ENCODE assay signal across 21 mouse cellular contexts in genomic region chr2:142758091-142758765, GRCm38 (mm10).
DNase-seq lines count a peak whose midpoint lies in the region; ATAC-seq and TF ChIP-seq lines count a peak whose summit lies in the region.
"Had no signal": no experiment of that assay in that cellular context is flagged by ENCODE, and none has a peak within 500 bp of the region (broad histone marks: within the 10 kb centered on the region; RNA-seq: fewer than 3 reads in every experiment).

No protein-coding gene starts in this region.

- intact Hi-C loops in left cerebral cortex, postnatal 4 days (cut with DNase I) = no loop called here

- H3K4me3 ChIP-seq in embryonic facial prominence, embryonic 14.5 days (ENCODE audit: low read depth, low read length) = no peak overlapping the region
- H3K4me3 ChIP-seq in embryonic facial prominence, embryonic 10.5 days = no peak overlapping the region
- H3K4me3 ChIP-seq in bone marrow macrophage, adult 2 months (ENCODE audit: insufficient read depth, low read length) = no peak overlapping the region; the same call in 1 of the 2 replicates
- H3K4me3 ChIP-seq: embryonic facial prominence, embryonic 15.5 days; heart, adult 2 months; hindbrain, embryonic 13.5 days; midbrain, embryonic 13.5 days had no signal

- no peak for TF ChIP-seq POLR2A in bone marrow macrophage, adult 2 months (IDR thresholded peaks at IDR 0.05; ENCODE audit: borderline replicate concordance, low read depth, low read length)

- WGBS in embryonic facial prominence, embryonic 14.5 days = 84% methylated on average over 3 of the region's 3 CpGs
- WGBS in embryonic facial prominence, embryonic 10.5 days = 85% methylated on average over 3 of the region's 3 CpGs

- ATAC-seq in embryonic facial prominence, embryonic 14.5 days (ENCODE audit: low read depth) = no peak
- no peak for ATAC-seq in cerebellum, adult (ENCODE audit: insufficient number of reproducible peaks, low FRiP score, low TSS enrichment)
- ATAC-seq: intestine, embryonic 16.5 days; midbrain, embryonic 13.5 days had no signal

- H3K27ac ChIP-seq in embryonic facial prominence, embryonic 14.5 days (replicated peaks; ENCODE audit: low read depth, low read length) = no peak overlapping the region
- H3K27ac ChIP-seq in embryonic facial prominence, embryonic 10.5 days (replicated peaks) = no peak overlapping the region
- peak overlapping the region; percentile 7; the same call in 1 of the 2 replicates for H3K27ac ChIP-seq in bone marrow macrophage, adult 2 months (ENCODE audit: insufficient read depth, low read depth, low read length)
- H3K27ac ChIP-seq: embryonic facial prominence, embryonic 15.5 days; heart, adult 2 months; hindbrain, embryonic 13.5 days; midbrain, embryonic 13.5 days had no signal

- H3K36me3 ChIP-seq in embryonic facial prominence, embryonic 14.5 days (ENCODE audit: control insufficient read depth, insufficient read depth, low read length) = no peaks in the 10 kb centered on the region
- H3K36me3 ChIP-seq in embryonic facial prominence, embryonic 10.5 days (replicated peaks) = no peaks in the 10 kb centered on the region
- H3K36me3 ChIP-seq: embryonic facial prominence, embryonic 15.5 days; hindbrain, embryonic 13.5 days; midbrain, embryonic 13.5 days had no signal

- no peaks in the 10 kb centered on the region for H3K9me3 ChIP-seq in embryonic facial prominence, embryonic 14.5 days (ENCODE audit: control insufficient read depth, low read length)
- H3K9me3 ChIP-seq in embryonic facial prominence, embryonic 10.5 days = no peaks in the 10 kb centered on the region
- H3K9me3 ChIP-seq: embryonic facial prominence, embryonic 15.5 days; hindbrain, embryonic 13.5 days; midbrain, embryonic 13.5 days had no signal

- no peaks in the 10 kb centered on the region for H3K4me1 ChIP-seq in embryonic facial prominence, embryonic 14.5 days (ENCODE audit: control insufficient read depth, insufficient read depth, low read length)
- no peaks in the 10 kb centered on the region for H3K4me1 ChIP-seq in embryonic facial prominence, embryonic 10.5 days
- peaks cover 21% of the 10 kb centered on the region for H3K4me1 ChIP-seq in bone marrow macrophage, adult 2 months (ENCODE audit: control insufficient read depth, insufficient read depth, low read length)
- H3K4me1 ChIP-seq: embryonic facial prominence, embryonic 15.5 days; hindbrain, embryonic 13.5 days; midbrain, embryonic 13.5 days had no signal

- H3K9ac ChIP-seq in embryonic facial prominence, embryonic 14.5 days (ENCODE audit: low read depth, low read length) = no peak overlapping the region
- H3K9ac ChIP-seq: embryonic facial prominence, embryonic 15.5 days; hindbrain, embryonic 13.5 days; midbrain, embryonic 13.5 days had no signal

- peak; percentile 12 for DNase-seq in embryonic facial prominence, embryonic 14.5 days (ENCODE audit: low spot score)
- DNase-seq in embryonic facial prominence, embryonic 10.5 days (ENCODE audit: low spot score) = no peak
- DNase-seq in 3134 (ENCODE audit: extremely low read depth, insufficient read length, low spot score) = peak; percentile 75
- peak; percentile 76 for DNase-seq in Muller cell, postnatal 12 days (ENCODE audit: inconsistent ontology term)
- no peak for DNase-seq in left cerebral cortex, postnatal 4 days
- no peak for DNase-seq in embryo, embryonic 10 days (ENCODE audit: low spot score)
- DNase-seq: cerebellum, adult 8-10 months; gastrocnemius, postnatal 14 days; heart, adult 2 months; kidney, postnatal 25 days; lung, adult 2 months; lung, postnatal 36 days; retina, postnatal 1 day; spleen, adult 18-20 months; thymus, adult 18-20 months had no signal

- TF ChIP-seq CTCF in bone marrow macrophage, adult 2 months (IDR thresholded peaks at IDR 0.05; ENCODE audit: low read depth, low read length) = no peak

- H3K4me2 ChIP-seq in embryonic facial prominence, embryonic 14.5 days (ENCODE audit: low read depth, low read length) = no peak overlapping the region
- H3K4me2 ChIP-seq: embryonic facial prominence, embryonic 15.5 days; hindbrain, embryonic 13.5 days; midbrain, embryonic 13.5 days had no signal

- no peaks in the 10 kb centered on the region for H3K27me3 ChIP-seq in embryonic facial prominence, embryonic 14.5 days (replicated peaks; ENCODE audit: control insufficient read depth, insufficient read depth, low read length)
- H3K27me3 ChIP-seq in embryonic facial prominence, embryonic 10.5 days (replicated peaks; ENCODE audit: low read depth, poor library complexity, severe bottlenecking) = no peaks in the 10 kb centered on the region
- H3K27me3 ChIP-seq: embryonic facial prominence, embryonic 15.5 days; hindbrain, embryonic 13.5 days; midbrain, embryonic 13.5 days had no signal

Comparison
In these comparisons a context has a peak if more than half of its experiments do, and no peak if none do; other contexts are left out.
1. DNase-seq: peak in embryonic facial prominence, embryonic 14.5 days (single experiment), 3134 (single experiment) and Muller cell, postnatal 12 days (single experiment); none in embryonic facial prominence, embryonic 10.5 days (single experiment), left cerebral cortex, postnatal 4 days (single experiment) and embryo, embryonic 10 days (single experiment).